Mouse (Mus musculus): ENCODE measurements around the gene Cpne5. TPM values are rescaled to one million over a fixed set of nuclear protein-coding genes. Genes with fewer than 3 reads are reported as not detected.
A peak's percentile ranks its signal among the peaks of the same experiment; 100 is the strongest.

Gene Cpne5
- polyA plus RNA-seq, 1 experiment, result 0.12 TPM

DNA sequence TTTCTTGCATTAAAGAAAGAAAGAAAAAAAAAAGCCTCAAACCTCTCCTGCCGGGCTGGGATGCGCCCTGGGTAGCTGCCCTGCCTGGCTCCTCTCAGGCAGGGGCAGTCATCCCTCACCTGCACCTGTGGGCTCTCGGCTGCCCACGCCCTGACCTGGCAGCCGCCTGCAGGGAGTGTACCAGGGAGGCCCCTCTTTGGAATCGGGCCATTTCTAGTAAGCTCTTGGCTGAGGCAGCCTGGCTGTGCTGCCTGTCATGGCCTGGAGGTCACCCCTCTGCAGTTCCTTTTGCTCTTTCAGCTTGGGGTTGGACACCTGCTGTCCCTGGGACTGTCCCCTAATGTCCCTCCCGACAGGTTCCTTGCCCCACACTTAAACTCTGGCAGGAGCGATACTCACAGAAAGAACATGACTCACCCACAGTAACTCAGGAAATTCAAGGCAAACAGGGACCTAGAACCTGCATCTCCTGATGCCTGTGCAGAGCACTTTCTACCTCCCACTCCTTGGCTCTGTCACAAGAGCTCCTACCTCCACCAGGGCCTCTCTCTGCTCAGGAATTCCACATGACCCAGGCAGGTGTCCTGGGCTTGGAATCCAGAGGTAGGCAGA, 71.9 kb downstream of the Cpne5 start:
- peaks cover 14% of the 10 kb centered on the region for H3K4me1 ChIP-seq (ENCODE audit: control insufficient read depth, insufficient read depth, low read length)
- no peak overlapping the region for H3K4me3 ChIP-seq (ENCODE audit: insufficient read depth, low read length)
- TF ChIP-seq CTCF (IDR thresholded peaks at IDR 0.05; ENCODE audit: low read depth, low read length), result no peak
- no peak for TF ChIP-seq POLR2A (IDR thresholded peaks at IDR 0.05; ENCODE audit: borderline replicate concordance, low read depth, low read length)
- no peak overlapping the region for H3K27ac ChIP-seq (ENCODE audit: insufficient read depth, low read depth, low read length)

DNA sequence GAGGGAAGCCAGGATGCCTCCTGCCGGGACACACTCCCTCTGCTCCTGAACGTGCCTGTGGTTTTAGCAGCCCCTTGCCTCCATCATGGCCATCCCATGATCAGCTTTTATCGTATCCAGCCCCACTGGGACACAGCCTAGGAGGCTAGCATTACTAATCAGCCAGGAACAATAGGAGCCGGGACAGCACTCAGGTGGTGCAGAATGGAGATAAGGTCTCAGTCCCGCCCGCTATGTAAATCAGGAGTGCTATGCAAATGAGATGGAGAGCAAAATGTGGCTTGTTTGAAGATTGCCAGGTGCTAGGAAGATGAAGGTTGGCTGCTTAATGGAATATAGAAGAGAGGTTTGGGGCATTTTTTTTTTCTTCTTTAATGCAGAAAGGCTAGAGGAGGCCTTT, 72.5 kb downstream of the Cpne5 start:
- TF ChIP-seq POLR2A (IDR thresholded peaks at IDR 0.05; ENCODE audit: borderline replicate concordance, low read depth, low read length), result no peak
- no peak for TF ChIP-seq CTCF (IDR thresholded peaks at IDR 0.05; ENCODE audit: low read depth, low read length)
- H3K27ac ChIP-seq (ENCODE audit: insufficient read depth, low read depth, low read length), result no peak overlapping the region
- H3K4me3 ChIP-seq (ENCODE audit: insufficient read depth, low read length), result no peak overlapping the region
- H3K4me1 ChIP-seq (ENCODE audit: control insufficient read depth, insufficient read depth, low read length), result peaks cover 14% of the 10 kb centered on the region

DNA sequence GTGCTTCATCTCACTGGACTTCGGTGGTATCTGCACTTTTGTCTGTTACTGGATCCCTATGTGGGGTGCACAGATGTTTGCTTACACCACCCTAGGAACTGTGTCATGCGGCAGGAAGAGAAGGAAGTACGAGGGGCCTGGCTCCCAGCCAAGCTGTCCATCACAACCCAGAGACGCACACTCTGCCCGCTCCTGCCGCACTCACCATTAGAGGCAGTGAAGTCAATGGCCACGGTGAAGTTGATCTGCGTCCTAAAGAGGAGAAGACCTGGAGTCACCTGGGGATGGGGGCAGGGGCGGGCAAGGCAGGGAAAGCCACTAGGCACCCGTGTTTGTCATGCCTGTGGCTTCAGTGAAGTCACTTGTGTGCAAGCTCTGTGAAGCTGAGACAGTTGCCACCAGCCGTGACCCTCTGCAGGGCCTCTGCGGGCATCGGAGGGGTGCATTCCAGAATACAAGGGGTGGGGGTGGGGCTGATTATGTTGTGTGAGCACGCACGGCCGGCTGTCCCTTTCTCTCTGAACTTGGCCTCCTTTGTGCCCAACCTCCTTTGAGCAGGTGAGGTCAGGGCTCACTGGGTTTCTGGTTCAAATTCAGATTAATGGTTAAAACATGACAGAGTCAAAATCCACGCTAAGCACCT, 73.4 kb downstream of the Cpne5 start:
- Histone ChIP-seq H3K4me3 (ENCODE audit: insufficient read depth, low read length) (no peak overlapping the region), H3K27ac (ENCODE audit: insufficient read depth, low read depth, low read length) (peak overlapping the region; percentile 39; the same call in 1 of the 2 replicates), H3K4me1 (ENCODE audit: control insufficient read depth, insufficient read depth, low read length) (peaks cover 14% of the 10 kb centered on the region)
- TF ChIP-seq POLR2A (IDR thresholded peaks at IDR 0.05; ENCODE audit: borderline replicate concordance, low read depth, low read length) (no peak), CTCF (IDR thresholded peaks at IDR 0.05; ENCODE audit: low read depth, low read length) (no peak)

DNA sequence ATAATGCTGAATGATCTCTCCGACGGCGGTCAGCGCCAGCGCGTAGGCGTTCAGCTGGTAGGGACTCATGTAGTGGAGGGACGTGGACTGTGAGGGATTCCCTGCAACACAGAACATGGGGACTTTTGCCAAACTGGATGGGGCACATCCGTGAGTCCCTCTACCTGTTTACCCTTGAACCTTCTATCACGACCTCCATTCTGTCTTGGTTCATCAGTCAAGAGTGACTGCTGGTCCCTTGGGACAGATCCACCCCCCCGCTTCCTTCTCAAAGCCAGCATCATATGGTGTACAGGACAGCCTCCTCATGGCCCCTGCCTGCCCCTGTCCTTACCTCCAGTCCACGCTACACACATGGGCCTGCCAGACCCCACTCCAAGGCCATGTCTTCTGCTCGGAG, 75.6 kb downstream of the Cpne5 start:
- Histone ChIP-seq H3K27ac (ENCODE audit: insufficient read depth, low read depth, low read length) (no peak overlapping the region), H3K4me1 (ENCODE audit: control insufficient read depth, insufficient read depth, low read length) (peaks cover 14% of the 10 kb centered on the region), H3K4me3 (ENCODE audit: insufficient read depth, low read length) (no peak overlapping the region)
- no peak for TF ChIP-seq CTCF (IDR thresholded peaks at IDR 0.05; ENCODE audit: low read depth, low read length)
- TF ChIP-seq POLR2A (IDR thresholded peaks at IDR 0.05; ENCODE audit: borderline replicate concordance, low read depth, low read length), result no peak

DNA sequence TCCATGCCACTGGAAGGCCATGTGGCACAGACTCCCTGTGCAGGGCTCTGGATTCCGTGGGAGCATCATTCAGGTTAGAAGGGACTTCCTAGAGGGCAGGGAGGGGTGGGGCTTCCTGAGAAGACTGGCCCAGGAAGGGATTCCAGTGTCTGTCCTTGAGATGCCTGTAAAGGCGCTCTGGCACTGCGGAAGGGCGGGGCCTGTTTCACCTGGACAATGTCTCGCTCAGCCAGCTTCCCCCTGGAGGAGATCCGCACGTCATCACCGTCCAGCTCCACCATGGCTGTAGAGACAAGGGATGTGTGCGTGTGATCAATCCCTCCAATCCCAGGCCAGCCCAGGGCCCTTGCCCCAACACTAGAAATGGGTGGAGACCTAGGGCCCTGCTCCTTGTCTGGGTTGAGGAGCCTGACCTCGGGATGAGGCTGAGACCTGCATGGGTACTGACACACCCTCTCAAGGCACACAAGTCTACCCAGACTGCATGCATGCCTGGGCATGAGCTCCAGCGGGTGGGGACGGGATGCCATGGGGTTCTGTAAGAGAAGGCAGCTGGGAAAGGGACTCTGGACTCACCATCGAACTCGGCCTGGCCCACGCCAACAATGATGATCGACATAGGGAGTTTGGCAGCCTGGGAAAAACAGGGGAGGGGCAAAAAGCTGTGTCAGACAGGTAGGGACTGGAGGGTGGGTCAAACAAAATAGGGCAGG, 78.1 kb downstream of the Cpne5 start:
- TF ChIP-seq CTCF (IDR thresholded peaks at IDR 0.05; ENCODE audit: low read depth, low read length) (no peak), POLR2A (IDR thresholded peaks at IDR 0.05; ENCODE audit: borderline replicate concordance, low read depth, low read length) (no peak)

DNA sequence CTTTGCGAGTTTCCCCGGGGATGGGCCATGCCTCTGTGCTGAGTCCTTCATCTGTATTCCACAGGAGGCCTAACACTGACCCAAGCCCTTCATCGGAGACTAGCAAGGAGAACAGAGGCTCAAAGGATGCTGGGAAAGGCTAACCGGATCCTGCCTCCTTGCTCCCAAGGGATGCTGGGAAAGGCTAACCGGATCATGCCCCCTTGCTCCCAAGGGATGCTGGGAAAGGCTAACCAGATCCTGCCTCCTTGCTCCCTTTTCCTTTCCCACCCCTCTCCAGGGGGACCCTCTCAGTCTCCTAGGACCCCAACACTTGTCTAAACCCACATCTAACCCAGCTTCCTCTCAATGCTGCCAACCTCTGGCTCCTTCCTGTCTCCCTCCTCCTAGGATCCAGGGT, 78.6 kb downstream of the Cpne5 start:
- peaks cover 12% of the 10 kb centered on the region for H3K4me1 ChIP-seq (ENCODE audit: control insufficient read depth, insufficient read depth, low read length)
- H3K27ac ChIP-seq (ENCODE audit: insufficient read depth, low read depth, low read length), result no peak overlapping the region
- no peak for TF ChIP-seq POLR2A (IDR thresholded peaks at IDR 0.05; ENCODE audit: borderline replicate concordance, low read depth, low read length)
- TF ChIP-seq CTCF (IDR thresholded peaks at IDR 0.05; ENCODE audit: low read depth, low read length), result no peak
- no peak overlapping the region for H3K4me3 ChIP-seq (ENCODE audit: insufficient read depth, low read length)

More for the DNA sequence above, 78.1 kb downstream of the Cpne5 start:
- Histone ChIP-seq H3K4me3 (ENCODE audit: insufficient read depth, low read length) (no peak overlapping the region), H3K4me1 (ENCODE audit: control insufficient read depth, insufficient read depth, low read length) (peaks cover 16% of the 10 kb centered on the region), H3K27ac (ENCODE audit: insufficient read depth, low read depth, low read length) (no peak overlapping the region)

DNA sequence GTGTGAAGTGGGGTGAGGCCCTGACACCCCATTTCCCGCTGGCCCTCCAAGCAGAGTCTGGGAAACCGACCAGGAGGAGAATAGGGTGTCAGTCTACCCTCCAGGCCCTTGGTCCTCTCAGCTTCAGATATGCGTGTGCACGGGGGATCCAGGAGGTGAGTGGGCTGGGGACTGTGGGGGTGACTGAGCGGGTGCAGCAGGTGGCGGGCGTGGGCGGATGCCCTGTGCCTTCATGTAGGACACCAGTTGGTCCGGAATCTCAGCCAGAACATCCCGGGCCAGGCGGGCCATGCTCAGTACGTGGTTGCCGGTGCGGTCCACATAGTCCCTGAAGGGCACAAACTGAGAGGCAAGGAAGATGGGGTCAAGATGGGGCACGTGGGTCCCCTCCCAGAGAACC, 79.1 kb downstream of the Cpne5 start:
- no peak overlapping the region for H3K4me3 ChIP-seq (ENCODE audit: insufficient read depth, low read length)
- H3K4me1 ChIP-seq (ENCODE audit: control insufficient read depth, insufficient read depth, low read length), result peaks cover 8% of the 10 kb centered on the region
- no peak overlapping the region for H3K27ac ChIP-seq (ENCODE audit: insufficient read depth, low read depth, low read length)
- TF ChIP-seq CTCF (IDR thresholded peaks at IDR 0.05; ENCODE audit: low read depth, low read length) (no peak), POLR2A (IDR thresholded peaks at IDR 0.05; ENCODE audit: borderline replicate concordance, low read depth, low read length) (no peak)

DNA sequence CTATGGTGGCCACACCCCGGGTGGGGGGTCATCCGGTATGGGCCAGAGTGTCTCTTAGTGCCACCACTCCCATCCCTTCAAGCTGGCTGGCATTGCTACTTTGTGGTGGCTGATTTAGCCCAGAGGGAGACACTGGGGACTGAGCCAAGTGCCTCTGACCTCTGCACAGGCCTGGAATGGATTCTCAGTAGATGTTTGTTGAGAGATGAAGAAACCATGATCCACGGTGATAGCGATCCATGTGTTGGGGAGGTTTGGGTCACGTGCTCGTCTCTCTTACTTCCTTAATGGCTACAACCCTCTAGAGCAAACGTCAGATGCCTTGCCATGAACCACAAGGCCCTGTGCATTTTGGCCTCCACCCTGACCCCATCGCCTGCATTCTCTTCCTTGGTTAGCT, 81.1 kb downstream of the Cpne5 start:
- peaks cover 2% of the 10 kb centered on the region; the same call in 1 of the 2 replicates for H3K4me1 ChIP-seq (ENCODE audit: control insufficient read depth, insufficient read depth, low read length)
- H3K4me3 ChIP-seq (ENCODE audit: insufficient read depth, low read length), result no peak overlapping the region

DNA sequence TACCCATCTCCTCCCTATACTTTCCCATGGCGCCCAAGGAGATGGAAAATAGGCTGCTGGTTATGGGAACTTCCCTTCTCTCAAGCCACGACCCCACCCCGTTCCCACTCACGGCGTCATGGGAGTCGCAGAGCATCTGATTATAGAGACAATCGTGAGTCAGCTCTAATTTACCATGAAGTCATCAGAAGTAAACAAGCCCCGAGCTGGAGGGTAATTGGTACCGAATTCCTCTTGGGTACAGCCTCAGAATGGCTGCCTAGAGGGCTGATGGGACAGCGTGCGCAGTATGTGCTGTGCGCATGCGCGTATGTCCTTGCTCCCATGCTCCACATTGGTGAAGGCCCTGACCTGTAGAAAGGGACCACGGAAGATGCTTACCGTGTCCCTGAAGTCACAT, 81.6 kb downstream of the Cpne5 start:
- TF ChIP-seq POLR2A (IDR thresholded peaks at IDR 0.05; ENCODE audit: borderline replicate concordance, low read depth, low read length) (no peak), CTCF (IDR thresholded peaks at IDR 0.05; ENCODE audit: low read depth, low read length) (no peak)
- peaks cover 2% of the 10 kb centered on the region; the same call in 1 of the 2 replicates for H3K4me1 ChIP-seq (ENCODE audit: control insufficient read depth, insufficient read depth, low read length)
- H3K27ac ChIP-seq (ENCODE audit: insufficient read depth, low read depth, low read length), result no peak overlapping the region
- H3K4me3 ChIP-seq (ENCODE audit: insufficient read depth, low read length), result no peak overlapping the region

More for the DNA sequence above, 81.1 kb downstream of the Cpne5 start:
- H3K27ac ChIP-seq (ENCODE audit: insufficient read depth, low read depth, low read length), result no peak overlapping the region
- TF ChIP-seq CTCF (IDR thresholded peaks at IDR 0.05; ENCODE audit: low read depth, low read length), result no peak
- no peak for TF ChIP-seq POLR2A (IDR thresholded peaks at IDR 0.05; ENCODE audit: borderline replicate concordance, low read depth, low read length)

Measured in bone marrow macrophage, adult 2 months (primary cell).